Mouse (Mus musculus): ENCODE measurements around the gene 4930404H24Rik.
A peak's percentile ranks its signal among the peaks of the same experiment; 100 is the strongest.

Gene 4930404H24Rik

GRCm38 (mm10) chr2:153492573-153493392, at the start of gene 4930404H24Rik:
Gene 4930404H24Rik, plus strand, starts transcription at chr2:153492790.
- peak; percentile 67 to 71 for DNase-seq

- DNase-seq, result peak; percentile 15 to 34
These were observed 49.0 kb upstream of the 4930404H24Rik start for GRCm38 (mm10) chr2:153443434-153444240.

- peak; percentile 54 for DNase-seq
These were observed 48.1 kb upstream of the 4930404H24Rik start for GRCm38 (mm10) chr2:153444254-153445136.

GRCm38 (mm10) chr2:153445137-153446016, 47.2 kb upstream of the 4930404H24Rik start:
- DNase-seq, result peak; percentile 36 to 39

- DNase-seq, result peak; percentile 59 to 62
These were observed 46.6 kb upstream of the 4930404H24Rik start for GRCm38 (mm10) chr2:153446017-153446408.

- DNase-seq, result no peak
These were observed 46.1 kb upstream of the 4930404H24Rik start for GRCm38 (mm10) chr2:153446476-153446875.

GRCm38 (mm10) chr2:153447719-153448118, 44.9 kb upstream of the 4930404H24Rik start:
- DNase-seq, result no peak

- DNase-seq, result no peak
These were observed 44.1 kb upstream of the 4930404H24Rik start for GRCm38 (mm10) chr2:153448519-153448918.

- DNase-seq, result no peak
These were observed 38.4 kb upstream of the 4930404H24Rik start for GRCm38 (mm10) chr2:153453961-153454759.

GRCm38 (mm10) chr2:153454841-153455506, 37.6 kb upstream of the 4930404H24Rik start:
- DNase-seq, result no peak

GRCm38 (mm10) chr2:153457467-153457866, 35.1 kb upstream of the 4930404H24Rik start:
- DNase-seq, result no peak

- no peak for DNase-seq
These were observed 34.6 kb upstream of the 4930404H24Rik start for GRCm38 (mm10) chr2:153458022-153458441.

- no peak for DNase-seq
These were observed 29.3 kb upstream of the 4930404H24Rik start for GRCm38 (mm10) chr2:153463257-153463656.

- DNase-seq, result no peak
These were observed 25.2 kb upstream of the 4930404H24Rik start for GRCm38 (mm10) chr2:153467372-153467771.

- no peak for DNase-seq
These were observed 23.3 kb upstream of the 4930404H24Rik start for GRCm38 (mm10) chr2:153469317-153469716.

GRCm38 (mm10) chr2:153469764-153470163, 22.8 kb upstream of the 4930404H24Rik start:
- DNase-seq, result no peak

GRCm38 (mm10) chr2:153470983-153471382, 21.6 kb upstream of the 4930404H24Rik start:
- no peak for DNase-seq

- no peak for DNase-seq
These were observed 17.2 kb upstream of the 4930404H24Rik start for GRCm38 (mm10) chr2:153475114-153476112.

- DNase-seq, result peak; percentile 72 to 74
These were observed 14.0 kb upstream of the 4930404H24Rik start for GRCm38 (mm10) chr2:153478583-153478982.

All from B cell, adult 2 months (primary cell).